Mouse (Mus musculus) kidney, adult 2 months (tissue): Measurements from ENCODE around the gene Rcor2.

Source experiments
- CTCF ChIP-seq: fragments of 200-500 bp; conservative IDR thresholded peaks from 2 replicates; pipeline ENCODE4 v1.5.1; 2011; ENCODE audit warnings: low read depth, mild to moderate bottlenecking, control low read depth, low read length, moderate library complexity, mixed read lengths; ENCODE audit not compliant: insufficient read depth, insufficient read length
- POLR2A ChIP-seq: fragments of 200-500 bp; IDR thresholded peaks from one replicate; pipeline ENCODE4 v1.6.1; 2011; ENCODE audit warnings: low read depth, low read length, control low read depth

GRCm38 (mm10) chr19:7306968-7307367 lies 39.8 kb downstream of the Rcor2 start:
- TF ChIP-seq CTCF (peak; percentile 31; the same call in 1 of the 2 replicates), POLR2A (no peak)
